Mouse (Mus musculus): ENCODE results near the gene Serpinb1c.
A peak's percentile ranks its signal among the peaks of the same experiment; 100 is the strongest.
"Not testable (repeated sequence)": the region's sequence is repeated elsewhere in the genome, so short reads cannot be mapped to it uniquely, and the experiment has no call there.

The Serpinb1c gene

GRCm38 (mm10) chr13:32898111-32898510 lies at the start of gene Serpinb1c:
Serpinb1c (minus strand) TSS chr13:32898211.
- DNase-seq (ENCODE audit: low spot score in 2 of 2) = no peak

GRCm38 (mm10) chr13:32939191-32939590 lies 41.2 kb upstream of the Serpinb1c start:
- DNase-seq (ENCODE audit: low spot score in 2 of 2) = not testable (repeated sequence)

- DNase-seq (ENCODE audit: low spot score in 2 of 2) = not testable (repeated sequence)
Measured at GRCm38 (mm10) chr13:32938275-32938674, 40.3 kb upstream of the Serpinb1c start.

- DNase-seq (ENCODE audit: low spot score in 2 of 2) = no peak
Measured at GRCm38 (mm10) chr13:32934706-32935381, 36.8 kb upstream of the Serpinb1c start.

GRCm38 (mm10) chr13:32929107-32929750 lies 31.2 kb upstream of the Serpinb1c start:
- no peak for DNase-seq (ENCODE audit: low spot score in 2 of 2)

GRCm38 (mm10) chr13:32927241-32927640 lies 29.2 kb upstream of the Serpinb1c start:
- no peak for DNase-seq (ENCODE audit: low spot score in 2 of 2)

- DNase-seq (ENCODE audit: low spot score in 2 of 2) = no peak
Measured at GRCm38 (mm10) chr13:32926661-32927060, 28.6 kb upstream of the Serpinb1c start.

- no peak for DNase-seq (ENCODE audit: low spot score in 2 of 2)
Measured at GRCm38 (mm10) chr13:32924578-32925360, 26.8 kb upstream of the Serpinb1c start.

- no peak for DNase-seq (ENCODE audit: low spot score in 2 of 2)
Measured at GRCm38 (mm10) chr13:32922622-32923021, 24.6 kb upstream of the Serpinb1c start.

GRCm38 (mm10) chr13:32912770-32913380 lies 14.9 kb upstream of the Serpinb1c start:
- DNase-seq (ENCODE audit: low spot score in 2 of 2) = no peak

GRCm38 (mm10) chr13:32908182-32908581 lies 10.2 kb upstream of the Serpinb1c start:
- DNase-seq (ENCODE audit: low spot score in 2 of 2) = no peak

- peak; percentile 58 to 89 for DNase-seq (ENCODE audit: low spot score in 2 of 2)
Measured at GRCm38 (mm10) chr13:32903211-32903873, 5.3 kb upstream of the Serpinb1c start.

- peak; percentile 36 to 73 for DNase-seq (ENCODE audit: low spot score in 2 of 2)
Measured at GRCm38 (mm10) chr13:32902481-32903015, 4.5 kb upstream of the Serpinb1c start.

- DNase-seq (ENCODE audit: low spot score in 2 of 2) = no peak
Measured at GRCm38 (mm10) chr13:32900639-32901038, 2.6 kb upstream of the Serpinb1c start.

- DNase-seq (ENCODE audit: low spot score in 2 of 2) = not testable (repeated sequence)
Measured at GRCm38 (mm10) chr13:32899114-32899513, 1.1 kb upstream of the Serpinb1c start.

- DNase-seq (ENCODE audit: low spot score in 2 of 2) = no peak
Measured at GRCm38 (mm10) chr13:32896931-32897330, 1.1 kb downstream of the Serpinb1c start.

- DNase-seq (ENCODE audit: low spot score in 2 of 2) = no peak
Measured at GRCm38 (mm10) chr13:32884755-32885154, 13.3 kb downstream of the Serpinb1c start.

- no peak for DNase-seq (ENCODE audit: low spot score in 2 of 2)
Measured at GRCm38 (mm10) chr13:32873862-32874261, 24.1 kb downstream of the Serpinb1c start.

GRCm38 (mm10) chr13:32868843-32869242 lies 29.2 kb downstream of the Serpinb1c start:
- DNase-seq (ENCODE audit: low spot score in 2 of 2) = no peak

- not testable (repeated sequence) for DNase-seq (ENCODE audit: low spot score in 2 of 2)
Measured at GRCm38 (mm10) chr13:32868233-32868632, 29.8 kb downstream of the Serpinb1c start.

GRCm38 (mm10) chr13:32867030-32867429 lies 31.0 kb downstream of the Serpinb1c start:
- no peak for DNase-seq (ENCODE audit: low spot score in 2 of 2)

Measured in frontal cortex, postnatal 14 days (tissue).